ENCODE assay signal across 9 mouse cellular contexts in the genomic region with DNA sequence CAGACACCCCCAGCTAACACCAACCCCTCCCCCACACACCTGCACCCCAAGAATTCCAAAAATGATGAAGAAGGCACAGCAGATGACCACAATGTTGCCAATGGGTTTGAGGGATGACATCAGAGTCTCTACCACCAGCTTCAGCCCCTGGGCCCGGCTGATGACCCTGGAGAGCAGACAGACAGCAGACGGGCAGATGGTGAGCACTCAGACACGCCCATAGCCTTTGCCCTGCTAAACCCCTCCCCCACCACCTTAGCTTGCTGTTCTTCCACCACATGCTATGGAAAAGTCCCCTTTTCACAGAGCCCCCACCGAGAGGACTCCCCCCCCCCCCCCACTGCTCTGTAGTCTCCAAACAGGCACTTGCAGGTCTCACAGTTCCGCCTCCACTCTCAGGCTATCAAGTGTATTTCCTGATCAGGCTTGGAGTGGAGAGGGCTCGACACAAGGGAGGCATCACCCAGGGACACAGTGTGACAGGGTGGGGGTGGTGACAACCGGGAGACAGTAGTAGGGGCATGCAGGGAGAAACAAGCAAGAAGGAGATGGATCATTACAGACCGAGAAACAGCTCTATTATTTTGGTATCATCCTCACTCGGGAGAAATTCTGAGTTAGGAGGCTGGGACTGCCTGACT. TPM values are rescaled to one million over a fixed set of nuclear protein-coding genes. Genes with fewer than 3 reads are reported as not detected.
DNase-seq lines count a peak whose midpoint lies in the region; ATAC-seq lines count a peak whose summit lies in the region.
"Had no signal": no experiment of that assay in that cellular context is flagged by ENCODE, and none has a peak within 500 bp of the region (broad histone marks: within the 10 kb centered on the region; RNA-seq: fewer than 3 reads in every experiment).

No protein-coding gene starts in this region.

- no peak overlapping the region for H3K4me2 ChIP-seq in forebrain, embryonic 16.5 days (ENCODE audit: low read length)
- H3K4me2 ChIP-seq in limb, embryonic 13.5 days (replicated peaks), result peak overlapping the region; percentile 53

- H3K4me3 ChIP-seq in forebrain, embryonic 16.5 days (replicated peaks; ENCODE audit: low read length), result no peak overlapping the region
- no peak overlapping the region for H3K4me3 ChIP-seq in limb, embryonic 13.5 days

- no peaks in the 10 kb centered on the region for H3K36me3 ChIP-seq in forebrain, embryonic 16.5 days (ENCODE audit: control insufficient read depth, insufficient read depth)
- peaks cover 82% of the 10 kb centered on the region for H3K36me3 ChIP-seq in limb, embryonic 13.5 days

- 35% methylated on average over 9 of the region's 9 CpGs for WGBS in forebrain, embryonic 16.5 days
- WGBS in limb, embryonic 13.5 days, result 18% methylated on average over 9 of the region's 9 CpGs

- no peaks in the 10 kb centered on the region for H3K9me3 ChIP-seq in forebrain, embryonic 16.5 days (ENCODE audit: control insufficient read depth, low read length)
- H3K9me3 ChIP-seq in limb, embryonic 13.5 days, result no peaks in the 10 kb centered on the region

- no peak overlapping the region for H3K9ac ChIP-seq in forebrain, embryonic 16.5 days (replicated peaks; ENCODE audit: low read depth, low read length)
- H3K9ac ChIP-seq in limb, embryonic 13.5 days, result no peak overlapping the region

- no peak for ATAC-seq in forebrain, embryonic 16.5 days
- peak; percentile 10 for ATAC-seq in limb, embryonic 13.5 days (ENCODE audit: low FRiP score, low read depth)

- no peaks in the 10 kb centered on the region for H3K27me3 ChIP-seq in forebrain, embryonic 16.5 days (replicated peaks; ENCODE audit: control insufficient read depth, insufficient read depth, low read length)
- H3K27me3 ChIP-seq in limb, embryonic 13.5 days, result peaks cover 3% of the 10 kb centered on the region; the same call in 1 of the 2 replicates

- H3K27ac ChIP-seq in forebrain, embryonic 16.5 days (ENCODE audit: low read length), result peak overlapping the region; percentile 16; the same call in 1 of the 2 replicates
- H3K27ac ChIP-seq in limb, embryonic 13.5 days, result peak overlapping the region; percentile 90

- DNase-seq in cerebellum, postnatal 10 days, result peak; percentile 55 to 60
- no peak for DNase-seq in cerebellum, postnatal 4 days (ENCODE audit: low spot score in 2 of 2)
- DNase-seq in 3T3-L1 (ENCODE audit: low read depth, low spot score), result peak; percentile 9
- no peak for DNase-seq in ovary, postnatal 10 days (ENCODE audit: low spot score)
- no peak for DNase-seq in urinary bladder, postnatal 4 days (ENCODE audit: low spot score in 2 of 2)
- DNase-seq in urinary bladder, postnatal 10 days (ENCODE audit: low spot score), result no peak
- DNase-seq: spleen, adult 18-20 months had no signal

- H3K4me1 ChIP-seq in forebrain, embryonic 16.5 days (replicated peaks; ENCODE audit: control insufficient read depth, insufficient read depth, low read length), result peaks cover 24% of the 10 kb centered on the region
- H3K4me1 ChIP-seq in limb, embryonic 13.5 days, result peaks cover 58% of the 10 kb centered on the region

RNA-seq across cellular contexts. Expression of gene Abcc3, which starts 36.3 kb away (rescaled TPM):
- 0.18 and 0.55 TPM in 2 replicates for polyA plus RNA-seq in forebrain, embryonic 16.5 days (2015; fragmentation: Nextera tagmentation; extraction: Ambion mirVana)
- polyA plus RNA-seq in limb, embryonic 13.5 days (2015; fragmentation: Nextera tagmentation; extraction: Ambion mirVana), result 0.59 and 1.1 TPM in 2 replicates

RNA-seq across cellular contexts. Expression of gene Cacna1g, which starts 44.9 kb away (rescaled TPM):
- polyA plus RNA-seq in forebrain, embryonic 16.5 days (2015; fragmentation: Nextera tagmentation; extraction: Ambion mirVana), result 5.4 and 12.1 TPM in 2 replicates
- 25.9 and 32.7 TPM in 2 replicates for polyA plus RNA-seq in limb, embryonic 13.5 days (2015; fragmentation: Nextera tagmentation; extraction: Ambion mirVana)

RNA-seq across cellular contexts. Expression of gene Spata20, which starts 56.8 kb away (rescaled TPM):
- polyA plus RNA-seq in forebrain, embryonic 16.5 days (2015; fragmentation: Nextera tagmentation; extraction: Ambion mirVana), result 0.38 and 0.48 TPM in 2 replicates
- 0.20 TPM in 2 replicates for polyA plus RNA-seq in limb, embryonic 13.5 days (2015; fragmentation: Nextera tagmentation; extraction: Ambion mirVana)

Comparison
In these comparisons a context has a peak if more than half of its experiments do, and no peak if none do; other contexts are left out.
1. DNase-seq: peak in cerebellum, postnatal 10 days (2 of 2) and 3T3-L1 (single experiment); none in cerebellum, postnatal 4 days (0 of 2), ovary, postnatal 10 days (single experiment), urinary bladder, postnatal 4 days (0 of 2) and urinary bladder, postnatal 10 days (single experiment).